Mouse (Mus musculus): Measurements from ENCODE around the gene Olfr683. TPM values are rescaled to one million over a fixed set of nuclear protein-coding genes. Genes with fewer than 3 reads are reported as not detected.

The Olfr683 gene
- total and polyA plus RNA-seq, 3 experiments, result not detected

Other genes starting within 250 kb of the Olfr683 start
- not detected for gene Olfr667, start 225.5 kb downstream of the Olfr683 start, total RNA-seq (2021)
- gene Olfr667, start 225.5 kb downstream of the Olfr683 start, polyA plus RNA-seq (2012; rRNA removed), result not detected in 2 replicates
- not detected for gene Olfr668, start 219.0 kb downstream of the Olfr683 start, total RNA-seq (2021)
- gene Olfr668, start 219.0 kb downstream of the Olfr683 start, polyA plus RNA-seq (2012; rRNA removed), result not detected in 2 replicates
- not detected for gene Olfr669, start 212.8 kb downstream of the Olfr683 start, total RNA-seq (2021)
- not detected in 2 replicates for gene Olfr669, start 212.8 kb downstream of the Olfr683 start, polyA plus RNA-seq (2012; rRNA removed)
- not detected for gene Olfr670, start 184.4 kb downstream of the Olfr683 start, total RNA-seq (2021)
- not detected in 2 replicates for gene Olfr670, start 184.4 kb downstream of the Olfr683 start, polyA plus RNA-seq (2012; rRNA removed)
- not detected for gene Olfr671, start 167.9 kb downstream of the Olfr683 start, total RNA-seq (2021)
- gene Olfr671, start 167.9 kb downstream of the Olfr683 start, polyA plus RNA-seq (2012; rRNA removed), result not detected in 2 replicates
- gene Olfr672, start 145.0 kb downstream of the Olfr683 start, total RNA-seq (2021), result not detected
- gene Olfr672, start 145.0 kb downstream of the Olfr683 start, polyA plus RNA-seq (2012; rRNA removed), result not detected in 2 replicates
- not detected for gene Olfr675, start 118.6 kb downstream of the Olfr683 start, total RNA-seq (2021)
- gene Olfr675, start 118.6 kb downstream of the Olfr683 start, polyA plus RNA-seq (2012; rRNA removed), result not detected in 2 replicates
- gene Olfr676, start 114.3 kb downstream of the Olfr683 start, total RNA-seq (2021), result not detected
- not detected in 2 replicates for gene Olfr676, start 114.3 kb downstream of the Olfr683 start, polyA plus RNA-seq (2012; rRNA removed)
- not detected for gene Olfr677, start 95.6 kb downstream of the Olfr683 start, total RNA-seq (2021)
- not detected in 2 replicates for gene Olfr677, start 95.6 kb downstream of the Olfr683 start, polyA plus RNA-seq (2012; rRNA removed)
- gene Olfr678, start 82.5 kb downstream of the Olfr683 start, total RNA-seq (2021), result not detected
- gene Olfr678, start 82.5 kb downstream of the Olfr683 start, polyA plus RNA-seq (2012; rRNA removed), result not detected in 2 replicates
- not detected for gene Olfr679, start 65.8 kb downstream of the Olfr683 start, total RNA-seq (2021)
- not detected in 2 replicates for gene Olfr679, start 65.8 kb downstream of the Olfr683 start, polyA plus RNA-seq (2012; rRNA removed)
- not detected for gene Olfr680-ps1, start 54.2 kb downstream of the Olfr683 start, total RNA-seq (2021)
- gene Olfr680-ps1, start 54.2 kb downstream of the Olfr683 start, polyA plus RNA-seq (2012; rRNA removed), result not detected in 2 replicates
- not detected for gene Olfr681, start 30.2 kb downstream of the Olfr683 start, total RNA-seq (2021)
- gene Olfr681, start 30.2 kb downstream of the Olfr683 start, polyA plus RNA-seq (2012; rRNA removed), result not detected in 2 replicates
- not detected for gene Olfr684, start 16.6 kb upstream of the Olfr683 start, total RNA-seq (2021)
- not detected in 2 replicates for gene Olfr684, start 16.6 kb upstream of the Olfr683 start, polyA plus RNA-seq (2012; rRNA removed)
- not detected for gene Olfr685, start 39.0 kb upstream of the Olfr683 start, total RNA-seq (2021)
- not detected in 2 replicates for gene Olfr685, start 39.0 kb upstream of the Olfr683 start, polyA plus RNA-seq (2012; rRNA removed)
- not detected for gene Olfr686, start 60.5 kb upstream of the Olfr683 start, total RNA-seq (2021)
- gene Olfr686, start 60.5 kb upstream of the Olfr683 start, polyA plus RNA-seq (2012; rRNA removed), result not detected in 2 replicates
- gene Olfr688, start 141.1 kb upstream of the Olfr683 start, total RNA-seq (2021), result not detected
- not detected in 2 replicates for gene Olfr688, start 141.1 kb upstream of the Olfr683 start, polyA plus RNA-seq (2012; rRNA removed)
- not detected for gene Olfr689, start 164.2 kb upstream of the Olfr683 start, total RNA-seq (2021)
- not detected in 2 replicates for gene Olfr689, start 164.2 kb upstream of the Olfr683 start, polyA plus RNA-seq (2012; rRNA removed)
- not detected for gene Olfr690, start 187.1 kb upstream of the Olfr683 start, total RNA-seq (2021)
- not detected in 2 replicates for gene Olfr690, start 187.1 kb upstream of the Olfr683 start, polyA plus RNA-seq (2012; rRNA removed)
- gene Olfr691, start 195.3 kb upstream of the Olfr683 start, total RNA-seq (2021), result not detected
- 0.15 TPM in 1 of 2 replicates, not detected in the other for gene Olfr691, start 195.3 kb upstream of the Olfr683 start, polyA plus RNA-seq (2012; rRNA removed)
- not detected for gene Olfr692, start 221.2 kb upstream of the Olfr683 start, total RNA-seq (2021)
- gene Olfr692, start 221.2 kb upstream of the Olfr683 start, polyA plus RNA-seq (2012; rRNA removed), result not detected in 2 replicates
- gene Gm5901, start 228.0 kb upstream of the Olfr683 start, total RNA-seq (2021), result not detected
- gene Gm5901, start 228.0 kb upstream of the Olfr683 start, polyA plus RNA-seq (2012; rRNA removed), result 0.12 TPM in 1 of 2 replicates, not detected in the other